Mouse (Mus musculus): Measurements from ENCODE around the gene Rnf8.

DNA sequence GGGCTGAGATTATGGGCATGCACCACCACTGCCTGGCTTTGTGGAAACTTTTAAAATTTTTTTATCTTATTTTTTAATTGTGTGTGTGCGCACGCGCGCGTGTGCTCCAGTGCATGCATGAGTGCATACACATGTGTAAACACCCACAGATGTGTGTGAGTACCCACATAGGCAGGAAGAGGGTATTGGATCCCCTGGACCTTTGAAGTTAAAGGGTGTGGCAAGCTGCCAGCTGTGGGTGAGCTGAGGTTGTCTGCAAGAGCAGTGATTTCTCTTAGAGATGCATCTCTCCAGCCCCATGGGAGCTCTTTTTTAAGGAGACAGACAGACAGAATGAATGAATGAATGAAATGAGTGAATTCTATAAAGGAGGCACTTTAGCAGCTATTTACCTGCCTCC lies 49.1 kb upstream of the Rnf8 start:
- TF ChIP-seq CTCF (IDR thresholded peaks at IDR 0.05; ENCODE audit: extremely low read depth, insufficient read length, insufficient replicate concordance, low read depth, low read length) = no peak
- TF ChIP-seq POLR2A (IDR thresholded peaks at IDR 0.05; ENCODE audit: low read depth, low read length) = no peak
